Mouse (Mus musculus) activated CD4-positive, CD25-positive, alpha-beta regulatory T cell, adult 4 months (primary cell): Measurements from ENCODE around the gene Olfr330. TPM values are rescaled to one million over a fixed set of nuclear protein-coding genes. Genes with fewer than 3 reads are reported as not detected.
"Not testable (repeated sequence)": the region's sequence is repeated elsewhere in the genome, so short reads cannot be mapped to it uniquely, and the experiment has no call there.

ENCODE experiments used
- ATAC-seq: one replicate; pipeline ENCODE4 v1.8.0; 2017
- polyA plus RNA-seq, 2 experiments: library from polyadenylated mRNA; unstranded; fragments of 100-300 nt; shearing (Covaris generic); gene quantifications; one replicate each; pipeline ENCODE4 v1.2.1; 2017

Olfr330 gene
- under 1 TPM in 1 of 2 experiments, not detected in 1; 0.16 TPM for polyA plus RNA-seq

DNA sequence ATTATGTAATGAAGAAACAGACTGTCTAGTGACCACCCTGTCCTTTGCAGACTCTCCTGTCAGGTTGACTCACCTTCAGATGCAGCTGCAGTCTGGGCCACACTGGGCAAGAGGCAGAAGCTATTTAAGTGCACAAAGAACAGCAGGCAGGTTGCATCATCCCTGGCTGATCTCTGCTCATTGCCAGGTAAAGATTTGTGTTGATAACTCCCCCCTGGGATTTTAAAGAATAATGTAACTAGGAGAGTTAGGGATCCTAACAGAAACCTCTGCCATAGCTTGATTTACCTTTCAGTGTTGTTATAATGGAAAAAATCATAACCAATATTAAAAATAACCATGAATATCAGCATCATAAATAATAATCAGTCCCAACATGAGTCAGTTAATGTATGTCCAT, at the start of gene Olfr330:
TSS of gene Olfr330 (minus strand) at position 101 of the 400 bp plus-strand sequence.
- not testable (repeated sequence) for ATAC-seq

- no peak for ATAC-seq
Measured at GRCm38 (mm10) chr11:58578636-58579035, 44.0 kb upstream of the Olfr330 start.

DNA sequence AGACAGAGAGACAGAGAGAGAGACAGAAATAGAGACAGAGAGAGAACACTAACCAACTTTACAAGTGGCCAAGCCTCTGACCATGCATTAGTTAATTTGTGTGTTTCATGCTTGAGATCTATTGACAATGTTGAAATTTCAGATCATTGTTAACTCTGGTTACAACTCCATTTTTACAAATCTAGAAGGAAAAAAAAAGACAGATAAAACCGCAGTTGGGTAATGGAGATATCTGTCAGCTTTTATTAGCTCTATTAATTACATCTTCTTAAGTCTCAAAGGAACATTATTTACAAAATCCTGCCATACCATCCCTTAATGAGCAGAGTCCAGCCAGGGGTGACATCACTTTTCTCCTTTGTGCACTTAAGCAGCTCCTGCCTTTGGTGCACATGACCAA, 42.8 kb upstream of the Olfr330 start, which contains the start of gene Olfr325:
TSS of gene Olfr325 (plus strand) at position 301 of the 400 bp plus-strand sequence.
- ATAC-seq: no peak

- ATAC-seq: no peak
Measured at GRCm38 (mm10) chr11:58570405-58570804, 35.8 kb upstream of the Olfr330 start, which contains the start of gene Olfr224. Olfr224 (minus strand) TSS chr11:58570553.

- ATAC-seq: no peak
Measured at GRCm38 (mm10) chr11:58555536-58555935, 20.9 kb upstream of the Olfr330 start, which contains the start of gene Olfr328. Olfr328 (minus strand) TSS chr11:58555636.

- no peak for ATAC-seq
Measured at GRCm38 (mm10) chr11:58546322-58546721, 11.7 kb upstream of the Olfr330 start, which contains the start of gene Olfr329-ps. Olfr329-ps (minus strand) TSS chr11:58546422.

- ATAC-seq: not testable (repeated sequence)
Measured at GRCm38 (mm10) chr11:58519756-58520155, 14.9 kb downstream of the Olfr330 start.

DNA sequence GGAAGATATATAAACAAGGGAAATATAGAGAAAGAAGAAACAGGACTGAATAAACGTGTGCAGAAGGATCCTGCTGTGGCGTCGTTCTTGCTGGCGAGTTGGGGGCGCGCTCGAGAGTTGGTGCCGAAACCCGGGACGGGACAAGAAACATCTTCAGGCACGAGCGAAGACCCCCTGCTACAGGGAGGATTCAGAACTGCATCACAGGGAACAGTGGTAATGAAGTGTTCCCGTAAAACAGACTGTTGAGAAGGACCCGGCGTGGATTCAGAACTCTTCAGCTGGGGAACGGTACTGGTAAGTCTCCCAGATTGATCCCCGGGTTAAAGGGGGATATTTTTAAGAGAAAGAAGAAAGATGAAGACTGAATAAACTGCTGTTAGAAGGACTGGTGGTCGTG, 15.7 kb downstream of the Olfr330 start:
- not testable (repeated sequence) for ATAC-seq

DNA sequence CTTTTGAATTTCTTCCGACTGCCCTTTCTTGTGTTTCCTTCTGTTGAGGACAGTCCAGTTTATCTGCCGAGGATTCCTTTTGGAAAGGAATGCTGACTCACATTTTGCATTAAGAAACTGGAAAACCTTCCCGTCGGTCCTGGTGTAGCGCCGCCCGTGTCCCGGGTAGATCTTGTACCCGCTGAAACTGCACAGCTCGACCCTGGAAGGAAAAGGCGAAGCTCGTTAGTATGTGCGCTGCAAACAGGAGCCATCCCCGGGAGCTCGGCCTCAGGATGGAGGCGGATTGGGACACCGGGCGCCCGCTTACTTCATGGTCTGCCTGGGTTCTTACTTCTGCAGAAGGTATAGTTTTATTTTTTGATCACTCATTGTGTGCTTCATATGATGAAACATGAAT, 25.6 kb downstream of the Olfr330 start:
- ATAC-seq: not testable (repeated sequence)

DNA sequence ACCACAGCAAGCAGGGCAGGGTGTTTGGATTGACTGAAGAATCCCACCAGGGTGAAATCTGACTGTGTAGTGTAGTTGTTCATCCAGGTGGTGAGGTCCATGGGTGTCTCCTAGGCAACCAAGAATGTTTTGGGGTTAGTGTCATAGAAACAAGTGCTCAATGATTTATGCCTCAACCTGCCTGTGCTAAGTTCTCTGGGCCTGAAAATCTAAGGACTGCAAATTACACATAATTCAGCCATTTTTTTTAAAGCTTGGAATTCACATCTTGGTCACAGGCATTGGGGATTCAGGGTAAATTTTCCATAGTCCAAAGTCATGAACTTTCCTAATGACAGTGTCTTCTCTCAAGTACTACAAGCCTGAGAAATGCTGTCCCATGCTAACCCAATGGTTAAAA, 32.2 kb downstream of the Olfr330 start, which contains the start of gene Olfr331:
TSS of gene Olfr331 (minus strand) at position 101 of the 400 bp plus-strand sequence.
- not testable (repeated sequence) for ATAC-seq

GRCm38 (mm10) chr11:58499290-58499689, 35.3 kb downstream of the Olfr330 start:
- ATAC-seq: no peak

- no peak for ATAC-seq
Measured at GRCm38 (mm10) chr11:58498761-58499160, 35.9 kb downstream of the Olfr330 start.

- ATAC-seq: no peak
Measured at GRCm38 (mm10) chr11:58492455-58492854, 42.2 kb downstream of the Olfr330 start, which contains the start of gene Olfr332. Olfr332 (minus strand) TSS chr11:58492555.

Other genes with a start within 250 kb of the Olfr330 start
- gene Zfp692, start 227.8 kb downstream of the Olfr330 start, polyA plus RNA-seq: 10 to 100 TPM in 1 of 2 experiments, 1 to 10 TPM in 1; 6.5 to 10.3 TPM
- 10 to 100 TPM; 43.4 to 44.5 TPM for gene Zfp672, start 204.5 kb downstream of the Olfr330 start, polyA plus RNA-seq
- 1 to 10 TPM; 3.7 to 5.9 TPM for gene Sh3bp5l, start 204.1 kb downstream of the Olfr330 start, polyA plus RNA-seq
- not detected for gene Lypd8, start 155.8 kb downstream of the Olfr330 start, polyA plus RNA-seq
- not detected for gene 1810065E05Rik, start 113.7 kb downstream of the Olfr330 start, polyA plus RNA-seq
- gene Gm12253, start 102.3 kb downstream of the Olfr330 start, polyA plus RNA-seq: not detected
- not detected for gene Lypd9, start 81.9 kb downstream of the Olfr330 start, polyA plus RNA-seq
- gene Olfr30, start 72.6 kb downstream of the Olfr330 start, polyA plus RNA-seq: not detected
- gene Olfr332, start 42.3 kb downstream of the Olfr330 start, polyA plus RNA-seq: not detected
- gene Olfr331, start 32.3 kb downstream of the Olfr330 start, polyA plus RNA-seq: not detected
- gene Olfr329-ps, start 11.6 kb upstream of the Olfr330 start, polyA plus RNA-seq: not detected
- not detected for gene Olfr328, start 20.8 kb upstream of the Olfr330 start, polyA plus RNA-seq
- not detected for gene Olfr224, start 35.7 kb upstream of the Olfr330 start, polyA plus RNA-seq
- gene Olfr325, start 42.9 kb upstream of the Olfr330 start, polyA plus RNA-seq: not detected
- gene Olfr324, start 60.3 kb upstream of the Olfr330 start, polyA plus RNA-seq: not detected
- not detected for gene 2210407C18Rik, start 81.2 kb upstream of the Olfr330 start, polyA plus RNA-seq
- gene Olfr323, start 95.7 kb upstream of the Olfr330 start, polyA plus RNA-seq: not detected
- not detected for gene Trim58, start 105.6 kb upstream of the Olfr330 start, polyA plus RNA-seq
- gene Olfr322, start 123.9 kb upstream of the Olfr330 start, polyA plus RNA-seq: not detected
- under 1 TPM in 1 of 2 experiments, not detected in 1; 0.11 TPM for gene Olfr320, start 146.3 kb upstream of the Olfr330 start, polyA plus RNA-seq
- gene Olfr319, start 164.3 kb upstream of the Olfr330 start, polyA plus RNA-seq: not detected
- gene Olfr318, start 189.2 kb upstream of the Olfr330 start, polyA plus RNA-seq: not detected
- gene Olfr317, start 204.4 kb upstream of the Olfr330 start, polyA plus RNA-seq: not detected
- gene Olfr316, start 217.9 kb upstream of the Olfr330 start, polyA plus RNA-seq: not detected
- gene Olfr315, start 238.4 kb upstream of the Olfr330 start, polyA plus RNA-seq: not detected
- gene Olfr314, start 248.1 kb upstream of the Olfr330 start, polyA plus RNA-seq: not detected